Mouse (Mus musculus): ENCODE data around the gene Tgfbr2.

The Tgfbr2 gene

DNA sequence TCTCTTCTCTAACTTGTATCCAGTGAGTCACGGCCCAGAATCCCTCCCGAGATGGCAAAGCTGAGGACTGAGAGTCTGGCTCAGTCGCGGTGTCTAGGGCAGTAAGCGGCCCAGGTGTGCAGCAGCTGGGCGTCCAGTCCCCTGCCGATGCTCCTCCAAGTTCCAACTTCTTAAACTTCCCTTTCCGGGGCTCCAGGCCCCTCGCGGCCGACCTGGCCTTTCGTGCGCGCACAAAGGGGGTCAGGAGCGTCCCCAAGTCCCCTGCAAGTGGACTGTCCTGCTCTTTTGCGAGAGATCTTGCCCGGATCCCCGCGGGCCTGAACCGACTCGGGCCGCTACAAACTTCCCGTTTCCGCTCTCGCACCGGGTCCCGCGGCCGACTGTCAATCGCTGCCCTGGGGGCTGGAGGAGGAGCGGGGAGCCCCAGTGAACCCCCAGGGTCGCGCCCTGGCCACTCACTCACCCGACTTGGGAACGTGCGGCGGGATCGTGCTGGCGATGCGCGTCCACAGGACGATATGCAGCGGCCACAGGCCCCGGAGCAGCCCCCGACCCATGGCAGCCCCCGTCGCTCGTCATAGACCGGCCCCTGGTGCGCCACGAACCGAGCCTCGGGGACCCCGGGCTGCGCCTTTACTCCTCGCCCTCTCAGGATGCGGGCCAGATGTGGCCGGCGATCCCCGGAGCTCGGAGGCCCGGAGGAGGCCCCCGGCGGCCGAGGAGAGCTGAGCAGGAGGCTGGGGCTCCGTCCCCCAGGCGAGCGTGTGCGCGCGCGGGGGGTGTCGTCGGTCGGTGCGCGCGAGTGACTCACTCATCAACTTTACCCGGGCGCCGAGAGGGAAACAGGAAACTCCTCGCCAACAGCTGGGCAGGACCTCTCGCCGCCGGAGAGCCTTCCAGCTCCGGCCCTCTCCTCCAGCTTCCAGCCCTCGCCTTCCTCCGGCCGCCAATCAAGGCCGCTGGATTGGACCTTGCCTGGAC, at the start of gene Tgfbr2:
Gene Tgfbr2, minus strand, starts transcription at position 880 of the 981 bp plus-strand sequence.
- peak; percentile 86 for DNase-seq

GRCm38 (mm10) chr9:116223368-116223767, 48.2 kb upstream of the Tgfbr2 start:
- no peak for DNase-seq

- no peak for DNase-seq
Measured at GRCm38 (mm10) chr9:116222643-116223042, 47.5 kb upstream of the Tgfbr2 start.

- DNase-seq = no peak
Measured at GRCm38 (mm10) chr9:116222000-116222399, 46.8 kb upstream of the Tgfbr2 start.

DNA sequence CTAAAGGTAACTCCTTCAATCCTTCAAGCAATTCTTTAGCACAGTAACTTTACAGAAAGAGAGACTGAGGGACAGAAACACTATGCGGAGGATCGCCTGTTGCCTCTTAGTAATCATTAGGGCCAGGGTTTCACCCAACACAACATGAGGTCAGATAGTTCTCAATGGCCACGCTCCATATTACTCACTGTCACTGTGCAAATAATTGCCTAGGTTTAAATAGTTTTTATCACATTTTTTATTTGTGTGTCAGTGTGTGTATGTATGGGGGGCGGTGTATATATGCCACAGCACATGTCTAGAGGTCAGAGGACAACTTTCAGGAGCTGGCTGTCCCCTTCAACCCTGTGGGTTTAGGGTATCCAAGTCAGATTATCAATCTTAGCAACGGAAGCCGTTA, 46.4 kb upstream of the Tgfbr2 start:
- no peak for DNase-seq

DNA sequence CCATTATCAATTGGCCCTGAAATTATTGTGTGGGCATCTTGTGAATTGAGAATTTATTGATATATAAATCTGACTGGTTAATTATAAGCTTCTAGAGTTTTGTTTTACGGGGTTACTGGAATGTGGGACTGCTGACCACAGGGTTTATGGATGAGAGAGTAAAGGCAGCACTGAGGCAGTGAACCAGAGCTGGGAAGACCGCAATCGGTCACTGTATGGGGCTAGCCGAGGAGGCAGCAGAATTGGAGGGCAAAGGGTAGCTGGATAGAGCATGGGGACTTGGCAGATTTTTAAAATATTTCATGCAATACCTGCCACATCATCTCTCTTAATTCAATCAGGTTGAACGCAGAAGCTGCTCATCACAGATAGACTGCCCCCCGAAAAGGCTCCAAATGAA, 45.5 kb upstream of the Tgfbr2 start:
- DNase-seq = no peak

DNA sequence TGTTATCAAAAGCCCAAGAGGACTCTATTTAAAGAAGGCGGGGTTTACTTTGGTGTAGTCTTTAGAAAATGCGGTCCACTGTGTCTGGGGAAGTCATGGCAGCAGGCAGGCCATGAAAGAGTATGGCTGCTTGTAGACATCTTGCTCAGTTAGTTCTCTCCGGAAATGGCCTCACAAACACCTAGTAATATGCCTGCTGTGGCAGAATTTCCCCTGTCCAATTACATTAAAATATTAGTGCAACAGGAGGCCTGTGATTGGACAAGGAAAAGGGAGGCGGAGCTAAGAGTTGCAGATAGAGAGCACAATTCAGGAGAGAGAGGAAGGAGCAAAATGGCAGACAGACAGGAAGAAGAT, 45.0 kb upstream of the Tgfbr2 start:
- no peak for DNase-seq

GRCm38 (mm10) chr9:116219234-116220158, 44.3 kb upstream of the Tgfbr2 start:
- DNase-seq = no peak

- DNase-seq = peak; percentile 45
Measured at GRCm38 (mm10) chr9:116218780-116219179, 43.6 kb upstream of the Tgfbr2 start.

DNA sequence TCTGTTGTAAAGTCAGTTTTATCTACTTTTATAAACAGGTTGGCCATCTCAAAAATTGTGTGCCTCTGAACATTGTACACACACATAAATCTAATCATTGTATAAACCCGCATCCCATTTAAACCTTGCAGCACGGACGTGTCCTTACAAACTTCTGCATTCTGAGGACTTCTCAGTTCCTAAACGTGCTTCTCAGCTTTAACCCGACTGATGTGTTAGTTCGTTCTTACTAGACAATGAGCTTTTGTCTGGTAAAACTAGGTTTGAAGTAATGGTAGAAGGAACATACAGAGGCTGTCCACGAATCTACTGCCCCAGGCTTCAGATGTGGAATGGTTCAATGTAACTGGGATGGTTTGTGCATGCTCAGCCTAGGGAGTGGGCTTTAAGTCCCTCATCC, 41.9 kb upstream of the Tgfbr2 start:
- DNase-seq = no peak

DNA sequence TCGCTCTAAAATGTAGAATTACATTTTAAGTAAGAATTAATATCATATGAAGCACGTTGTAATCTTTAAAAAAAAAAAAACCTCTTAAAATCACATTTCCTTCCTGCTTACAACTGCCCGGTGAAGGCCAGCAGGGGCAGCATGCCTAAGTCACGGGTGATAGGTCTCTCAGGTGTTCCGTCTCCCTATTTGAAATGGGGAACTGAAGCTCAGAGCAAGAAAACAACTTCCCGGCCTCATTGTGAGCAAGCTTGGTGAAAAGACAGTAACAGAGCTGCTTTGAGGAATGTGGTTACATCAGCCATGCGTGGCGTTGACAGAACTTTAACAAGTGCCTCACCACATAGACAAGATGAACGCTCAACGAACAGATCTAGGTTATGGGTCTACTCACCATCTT, 41.5 kb upstream of the Tgfbr2 start:
- no peak for DNase-seq

DNA sequence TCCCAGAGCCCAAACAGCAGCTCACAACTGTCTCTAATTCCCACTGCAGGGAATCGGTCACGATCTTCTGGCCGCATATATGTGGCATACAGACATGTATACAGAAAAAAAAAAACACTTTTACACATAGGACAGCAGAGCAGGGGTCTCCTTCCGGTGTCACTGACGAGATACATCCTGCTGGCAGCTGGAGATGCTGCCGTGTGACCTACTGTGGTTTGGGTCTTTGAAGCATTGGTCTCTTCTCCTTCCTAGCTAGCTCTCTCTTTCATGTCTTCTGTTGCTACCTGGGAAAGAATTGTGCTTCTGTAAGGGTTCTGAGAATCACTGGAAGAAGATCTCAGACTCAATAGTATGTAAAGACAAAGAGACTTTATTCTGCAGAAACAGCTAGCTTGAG, 39.1 kb upstream of the Tgfbr2 start:
- DNase-seq = peak; percentile 57

DNA sequence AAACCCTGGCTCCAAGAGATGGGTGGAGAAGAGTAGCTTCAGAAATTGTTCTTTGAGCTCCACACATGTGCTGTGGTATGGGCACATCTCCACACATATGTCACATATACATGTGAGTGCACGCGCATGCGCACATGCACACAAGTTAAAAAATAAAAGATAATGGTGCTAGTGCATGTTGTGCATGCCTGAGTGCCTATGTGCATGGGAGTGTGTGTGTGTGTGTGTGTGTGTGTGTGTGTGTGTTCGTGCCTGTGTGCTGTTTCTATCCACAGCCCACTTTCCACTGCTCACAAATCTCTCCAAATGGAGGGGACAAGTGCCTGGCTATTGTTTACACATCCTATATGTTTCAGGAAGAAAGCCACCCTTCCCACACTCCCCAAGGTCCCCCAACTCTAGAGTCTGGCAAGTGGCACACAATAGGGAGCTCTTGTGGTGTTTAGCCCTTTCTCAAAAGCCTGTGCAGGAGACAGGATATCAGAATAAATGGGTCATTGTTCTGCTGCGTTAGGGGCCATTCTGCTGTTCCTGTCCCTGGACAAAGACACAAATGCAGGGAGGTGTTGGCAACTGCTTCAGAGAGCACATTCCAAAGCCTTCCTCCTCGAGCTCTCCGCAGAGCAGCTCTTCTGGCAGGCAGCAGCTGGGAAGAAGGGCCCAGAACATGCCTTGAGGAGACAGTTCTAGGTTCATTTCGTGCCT, 37.9 kb upstream of the Tgfbr2 start:
- DNase-seq = no peak

GRCm38 (mm10) chr9:116212069-116212468, 36.9 kb upstream of the Tgfbr2 start:
- no peak for DNase-seq

GRCm38 (mm10) chr9:116208169-116208904, 33.2 kb upstream of the Tgfbr2 start:
- no peak for DNase-seq

- no peak for DNase-seq
Measured at GRCm38 (mm10) chr9:116206901-116207300, 31.7 kb upstream of the Tgfbr2 start.

DNA sequence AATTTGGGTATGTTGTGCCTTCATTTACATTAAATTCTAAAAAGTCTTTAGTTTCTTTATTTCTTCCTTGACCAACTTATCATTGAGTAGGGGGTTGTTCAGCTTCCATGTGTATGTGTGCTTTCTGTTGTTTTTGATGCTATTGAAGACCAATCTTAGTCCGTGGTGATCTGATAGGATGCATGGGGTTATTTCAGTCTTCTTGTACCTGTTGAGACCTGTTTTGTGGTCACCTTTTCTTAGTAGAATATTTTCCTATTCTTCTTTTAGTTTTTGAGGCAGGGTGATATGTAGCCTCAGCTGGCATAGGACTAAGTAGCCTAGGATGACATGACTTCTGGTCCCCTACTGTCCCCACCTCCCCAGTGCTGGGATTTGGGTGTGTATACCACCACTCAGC, 28.5 kb upstream of the Tgfbr2 start:
- DNase-seq = no peak

DNA sequence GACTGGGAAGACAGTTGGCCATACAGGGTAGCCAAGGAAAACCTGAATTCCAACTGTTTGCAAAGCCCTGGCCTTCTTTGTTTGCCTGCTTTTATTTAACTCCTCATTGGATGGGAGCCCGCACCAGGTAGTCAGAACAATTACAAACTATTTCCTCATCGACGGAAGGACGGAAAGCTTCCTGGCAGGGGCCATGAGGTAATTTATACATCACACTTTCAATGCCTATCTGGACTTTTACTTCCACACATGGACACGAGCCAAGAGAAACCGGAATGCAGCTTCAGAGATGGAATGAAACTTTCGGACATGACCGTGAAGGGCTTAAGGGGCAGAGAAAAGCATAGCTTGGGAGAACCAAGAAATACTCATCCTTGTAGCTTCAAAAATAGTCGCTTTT, 24.0 kb upstream of the Tgfbr2 start:
- no peak for DNase-seq

- no peak for DNase-seq
Measured at GRCm38 (mm10) chr9:116198488-116198887, 23.3 kb upstream of the Tgfbr2 start.

GRCm38 (mm10) chr9:116197491-116198170, 22.5 kb upstream of the Tgfbr2 start:
- no peak for DNase-seq

DNA sequence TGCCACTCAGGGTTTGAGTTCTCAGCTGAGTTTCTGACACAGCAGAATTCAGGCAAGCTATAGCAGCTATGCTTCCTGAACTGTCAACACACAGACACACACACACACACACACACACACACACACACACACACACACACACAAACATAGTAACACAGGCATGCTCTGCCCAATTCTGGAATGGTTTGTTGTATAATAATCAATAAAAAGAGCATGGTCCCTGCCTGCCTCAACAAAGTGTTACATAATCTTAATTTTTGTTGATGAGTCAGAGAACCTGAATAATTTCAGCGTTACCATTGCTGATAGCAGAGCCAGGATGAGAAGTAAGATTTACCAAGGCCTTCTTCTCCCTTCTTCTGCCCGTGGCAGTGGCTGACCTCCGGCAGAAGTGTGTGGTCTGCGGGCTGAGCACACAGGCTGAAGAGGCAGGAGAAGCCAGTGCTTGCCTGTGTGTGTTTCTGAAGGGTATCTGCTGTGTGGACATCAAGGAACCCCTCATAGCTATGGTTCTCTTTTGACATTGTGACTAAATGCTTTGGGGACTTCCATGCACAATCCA, 18.8 kb upstream of the Tgfbr2 start:
- DNase-seq = no peak

Data from thymus, postnatal 25 days (tissue).